Mouse (Mus musculus) CH12.LX (cell line): ENCODE data around the gene Gm40193.
A peak's percentile ranks its signal among the peaks of the same experiment; 100 is the strongest.

ENCODE experiments used
- CTCF ChIP-seq, 2 experiments: IDR thresholded peaks in 1 of 2; conservative IDR thresholded peaks in 1 of 2; 2 replicates each; pipeline ENCODE4 v1.5.1; 2011 to 2012; ENCODE audit warnings: low read depth in 2 of 2, low read length in 2 of 2, improper control_type of control experiment in 1 of 2, inconsistent platforms in 1 of 2, mild to moderate bottlenecking in 1 of 2, moderate library complexity in 1 of 2
- POLR2A ChIP-seq: IDR thresholded peaks from 2 replicates; pipeline ENCODE4 v1.6.1; 2011; ENCODE audit warnings: low read depth, mild to moderate bottlenecking, improper control_type of control experiment, low read length

DNA sequence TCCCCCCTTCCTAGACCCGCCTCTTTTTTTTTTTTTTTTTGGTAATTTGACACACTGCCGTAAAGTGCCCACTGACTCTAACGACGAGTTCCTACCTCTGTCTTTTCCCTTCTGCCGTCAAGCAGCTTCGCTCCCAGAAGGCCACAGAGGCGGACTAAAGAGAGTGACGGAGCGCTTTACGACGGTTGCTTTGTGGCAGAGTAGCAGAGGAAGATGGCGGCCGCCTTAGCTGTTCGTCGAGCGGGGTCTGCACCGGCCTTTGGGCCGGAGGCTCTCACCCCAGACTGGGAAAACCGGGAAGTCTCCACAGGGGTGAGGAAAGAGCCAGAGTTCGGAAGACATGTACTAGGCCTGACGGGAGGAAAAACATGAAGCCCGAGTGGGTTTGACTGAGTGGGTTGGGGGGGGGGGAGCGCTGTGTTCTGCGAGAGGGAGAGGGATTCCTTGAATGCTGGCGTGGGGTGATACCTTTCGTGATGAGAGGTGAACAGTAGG, 7.5 kb downstream of the Gm40193 start, which contains the start of gene Psmb6:
- TF ChIP-seq POLR2A (peak; percentile 98), CTCF (conservative IDR thresholded peaks at IDR 0.05 in 1 of 2, IDR thresholded peaks at IDR 0.05 in 1 of 2; ENCODE audit: low read depth in 2 of 2, low read length in 2 of 2) (no peak)
